Mouse (Mus musculus) hindbrain, embryonic 16.5 days (tissue): Measurements from ENCODE around the gene Pts. TPM values are rescaled to one million over a fixed set of nuclear protein-coding genes. Genes with fewer than 3 reads are reported as not detected.

Experiments
- ATAC-seq: fragments of 200-750 bp; cut with Nextera tagmentation; 2 replicates; pipeline ENCODE4 v1.8.0; 2017; ENCODE audit warnings: moderate TSS enrichment, moderate library complexity
- H3K27ac ChIP-seq: fragments of 300-500 bp; sonication (generic); 2 replicates; pipeline ENCODE4 v1.5.1; 2014; ENCODE audit warnings: low read depth, mild to moderate bottlenecking, control low read depth, low read length, moderate library complexity
- H3K27me3 ChIP-seq: fragments of 300-500 bp; sonication (generic); replicated peaks from 2 replicates; pipeline ENCODE4 v1.6.1; 2014; ENCODE audit warnings: low read length; ENCODE audit not compliant: control insufficient read depth, insufficient read depth
- H3K36me3 ChIP-seq: fragments of 300-500 bp; sonication (generic); 2 replicates; pipeline ENCODE4 v1.6.1; 2014; ENCODE audit warnings: mild to moderate bottlenecking, low read length, moderate library complexity, mixed read lengths; ENCODE audit not compliant: control insufficient read depth, insufficient read depth
- H3K4me1 ChIP-seq: fragments of 300-500 bp; sonication (generic); 2 replicates; pipeline ENCODE4 v1.6.1; 2014; ENCODE audit warnings: low read depth, low read length; ENCODE audit not compliant: control insufficient read depth, insufficient read depth
- H3K4me2 ChIP-seq: fragments of 300-500 bp; sonication (generic); 2 replicates; pipeline ENCODE4 v1.6.1; 2014; ENCODE audit warnings: mild to moderate bottlenecking, low read length, control low read depth, moderate library complexity
- H3K4me3 ChIP-seq: fragments of 300-500 bp; sonication (generic); 2 replicates; pipeline ENCODE4 v1.5.1; 2014; ENCODE audit warnings: mild to moderate bottlenecking, low read length, control low read depth, moderate library complexity
- H3K9ac ChIP-seq: fragments of 300-500 bp; sonication (generic); 2 replicates; pipeline ENCODE4 v1.6.1; 2014; ENCODE audit warnings: low read depth, mild to moderate bottlenecking, control low read depth, low read length, moderate library complexity
- H3K9me3 ChIP-seq: fragments of 300-500 bp; sonication (generic); 2 replicates; pipeline ENCODE4 v1.6.1; 2014; ENCODE audit warnings: mild to moderate bottlenecking, low read length, moderate library complexity; ENCODE audit not compliant: control insufficient read depth
- WGBS: fragments of 180-500 bp; shearing (Covaris S2); extraction: QIAGEN DNeasy Blood & Tissue Kit; methylation state at CpG from one replicate; pipeline ENCODE4 v1.1.7; 2014; 5-methylcytosine and 5-hydroxymethylcytosine counted together
- polyA plus RNA-seq: library from polyadenylated mRNA; unstranded; fragments of >200 nt; fragmentation: Nextera tagmentation; extraction: Ambion mirVana; gene quantifications from 2 replicates; pipeline ENCODE4 v1.2.1, GENCODE M21; 2015

Gene Pts
- polyA plus RNA-seq, 1 experiment from 2014 or later = 113 TPM

DNA sequence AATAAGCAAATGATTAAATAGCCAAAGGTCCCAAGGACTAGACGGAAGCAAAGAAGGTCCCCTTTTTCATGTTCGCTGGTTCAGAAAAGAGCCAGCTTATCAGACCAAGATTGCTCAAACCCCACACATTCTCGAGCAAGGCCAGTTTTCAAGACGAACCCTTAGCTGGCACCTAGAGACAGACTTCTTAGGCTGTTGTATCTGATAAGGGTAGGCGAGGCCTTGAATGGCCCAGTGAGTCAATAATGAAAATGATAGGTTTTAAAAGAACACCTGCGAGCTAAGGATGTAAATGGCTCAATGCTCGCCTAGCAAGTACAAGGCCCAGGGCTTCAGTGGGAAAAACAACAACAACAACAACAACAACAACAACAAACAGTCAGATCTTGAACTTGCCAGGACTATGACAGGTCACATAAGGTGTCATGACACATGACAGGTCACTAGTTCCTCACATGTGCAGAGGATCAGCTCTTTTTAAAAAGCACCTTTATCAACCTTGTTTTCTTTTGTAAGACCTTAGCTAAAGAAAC, 8.1 kb upstream of the Pts start:
- WGBS = 84% methylated on average over 7 of the region's 7 CpGs
- H3K4me1 ChIP-seq = no peaks in the 10 kb centered on the region
- no peak for ATAC-seq
- no peaks in the 10 kb centered on the region for H3K9me3 ChIP-seq
- H3K9ac ChIP-seq = no peak overlapping the region
- H3K36me3 ChIP-seq = no peaks in the 10 kb centered on the region
- H3K4me2 ChIP-seq = no peak overlapping the region
- no peak overlapping the region for H3K27ac ChIP-seq
- no peaks in the 10 kb centered on the region for H3K27me3 ChIP-seq
- no peak overlapping the region for H3K4me3 ChIP-seq

DNA sequence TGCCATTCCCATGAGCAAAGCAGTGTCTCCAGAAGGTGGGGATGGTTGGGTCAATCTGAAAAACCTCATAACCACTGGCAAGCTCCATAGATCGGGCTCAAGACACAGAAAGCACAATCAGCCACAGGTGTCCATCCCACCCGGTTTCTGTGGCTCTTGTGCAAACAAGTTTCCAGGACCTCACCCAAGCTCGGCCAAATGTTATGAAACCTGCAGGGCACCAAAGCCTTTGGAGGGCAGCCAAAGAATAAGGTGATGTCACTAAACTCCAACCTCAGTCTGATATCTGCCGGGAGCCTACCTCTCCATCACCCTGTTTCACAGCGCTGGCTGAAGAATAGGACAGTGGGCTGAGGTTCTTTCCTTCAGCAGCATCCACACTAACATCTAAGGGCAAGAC, 7.4 kb upstream of the Pts start:
- WGBS = 87% methylated on average over 5 of the region's 5 CpGs
- no peaks in the 10 kb centered on the region for H3K4me1 ChIP-seq
- no peaks in the 10 kb centered on the region for H3K27me3 ChIP-seq
- no peak overlapping the region for H3K27ac ChIP-seq
- no peak overlapping the region for H3K9ac ChIP-seq
- no peak overlapping the region for H3K4me2 ChIP-seq
- no peak overlapping the region for H3K4me3 ChIP-seq
- no peak for ATAC-seq
- no peaks in the 10 kb centered on the region for H3K36me3 ChIP-seq
- no peaks in the 10 kb centered on the region for H3K9me3 ChIP-seq

DNA sequence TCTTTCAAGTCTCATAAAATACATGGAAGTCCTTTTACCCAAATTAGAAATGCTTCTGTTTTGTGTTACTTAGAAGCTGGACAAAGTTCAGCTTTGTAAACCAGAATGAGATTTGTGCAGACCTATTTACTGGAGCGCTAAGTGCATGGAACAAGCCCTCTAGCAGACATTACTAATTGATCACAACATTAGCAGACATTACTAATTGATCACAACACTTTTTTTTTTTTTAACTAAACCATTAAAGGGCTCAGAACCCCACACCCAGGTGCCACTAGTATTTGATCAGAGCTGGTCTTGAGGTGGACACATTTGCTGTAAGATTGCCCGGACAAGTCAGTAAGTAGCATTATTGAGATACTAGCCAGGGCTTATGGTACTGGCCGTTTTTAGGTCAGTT, 5.3 kb upstream of the Pts start:
- 87% methylated on average over 3 of the region's 3 CpGs for WGBS
- ATAC-seq = no peak

DNA sequence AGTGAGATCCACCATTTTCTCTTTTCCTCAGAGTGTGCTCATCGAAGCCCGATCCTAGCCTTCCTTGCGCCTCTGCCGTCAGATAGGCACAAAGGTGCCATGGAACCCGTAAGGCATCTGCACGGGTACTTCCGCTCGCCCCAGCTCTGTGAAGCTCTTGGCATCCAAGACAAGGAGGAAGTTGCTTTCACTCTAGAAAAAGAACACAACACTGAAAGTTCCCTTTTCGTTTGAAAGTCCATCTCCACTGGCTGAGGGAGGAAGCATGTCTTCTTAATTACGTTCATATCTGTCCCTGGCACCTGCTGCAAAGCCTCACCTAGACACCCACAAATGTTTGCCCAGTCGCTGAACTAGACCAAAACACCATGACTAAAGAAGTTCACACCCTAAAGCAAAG, 4.8 kb upstream of the Pts start:
- no peak overlapping the region for H3K4me3 ChIP-seq
- no peak for ATAC-seq
- no peaks in the 10 kb centered on the region for H3K27me3 ChIP-seq
- H3K36me3 ChIP-seq = no peaks in the 10 kb centered on the region
- H3K9me3 ChIP-seq = no peaks in the 10 kb centered on the region
- H3K4me2 ChIP-seq = no peak overlapping the region
- WGBS = 89% methylated on average over 11 of the region's 11 CpGs
- no peak overlapping the region for H3K9ac ChIP-seq
- H3K4me1 ChIP-seq = 0 out of 2 replicates have a peak, but pooled peaks cover 2% of the 10 kb centered on the region
- no peak overlapping the region for H3K27ac ChIP-seq

More for the DNA sequence above, 5.3 kb upstream of the Pts start:
- Histone ChIP-seq H3K36me3 (no peaks in the 10 kb centered on the region), H3K4me2 (no peak overlapping the region), H3K27ac (no peak overlapping the region), H3K27me3 (no peaks in the 10 kb centered on the region), H3K4me3 (no peak overlapping the region), H3K9me3 (no peaks in the 10 kb centered on the region), H3K9ac (no peak overlapping the region), H3K4me1 (0 out of 2 replicates have a peak, but pooled peaks cover 2% of the 10 kb centered on the region)

DNA sequence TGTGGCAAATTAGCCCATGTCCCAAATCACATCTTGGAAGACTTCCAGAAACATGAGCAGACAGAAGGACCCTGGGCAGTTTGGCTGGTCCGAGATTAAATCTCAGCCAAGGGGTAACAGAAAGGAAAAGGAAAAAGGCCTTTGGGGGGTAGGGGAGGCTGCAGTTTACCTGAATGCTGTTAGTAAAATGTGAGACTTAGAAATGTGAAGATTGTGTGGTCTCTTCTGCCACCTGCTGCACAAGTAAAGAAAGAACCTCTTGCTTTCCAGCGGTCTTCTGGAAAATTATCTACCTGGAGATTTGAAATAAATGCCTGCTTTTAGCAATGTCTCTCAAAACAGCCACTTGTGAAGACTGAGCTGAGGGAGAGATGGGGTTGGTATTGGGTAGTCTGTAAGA, 2.4 kb upstream of the Pts start:
- H3K27ac ChIP-seq = no peak overlapping the region
- no peak for ATAC-seq
- H3K27me3 ChIP-seq = no peaks in the 10 kb centered on the region
- no peaks in the 10 kb centered on the region for H3K36me3 ChIP-seq
- peaks cover 10% of the 10 kb centered on the region for H3K4me1 ChIP-seq
- no peak overlapping the region for H3K4me2 ChIP-seq
- no peaks in the 10 kb centered on the region for H3K9me3 ChIP-seq
- no peak overlapping the region for H3K9ac ChIP-seq
- 25% methylated on average over 2 of the region's 2 CpGs for WGBS
- H3K4me3 ChIP-seq = no peak overlapping the region

DNA sequence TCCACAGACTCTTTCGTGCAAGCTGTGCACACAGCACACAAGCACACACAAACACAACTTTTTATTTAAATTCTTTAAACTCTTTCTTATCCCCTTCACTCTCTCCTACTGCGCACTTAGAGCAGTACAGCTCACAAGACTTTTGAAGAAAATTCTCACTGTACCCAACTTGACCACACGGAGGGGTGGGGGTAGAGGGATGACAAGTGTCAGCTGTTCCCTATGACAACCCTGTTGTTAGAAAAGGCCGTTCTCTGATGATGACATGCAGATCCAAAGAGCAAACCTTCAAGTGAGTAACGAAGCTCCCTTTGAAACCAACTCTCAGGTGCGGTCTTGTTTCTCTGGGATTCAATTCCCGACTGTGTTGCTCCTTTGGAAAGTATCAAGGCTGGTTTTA, 664 bp downstream of the Pts start:
- Histone ChIP-seq H3K4me3 (peak overlapping the region; percentile 74), H3K27ac (no peak overlapping the region), H3K4me2 (peak overlapping the region; percentile 66), H3K9me3 (no peaks in the 10 kb centered on the region), H3K36me3 (no peaks in the 10 kb centered on the region), H3K27me3 (no peaks in the 10 kb centered on the region), H3K9ac (peak overlapping the region; percentile 79), H3K4me1 (peaks cover 10% of the 10 kb centered on the region)
- peak; percentile 16; the same call in 1 of the 2 replicates for ATAC-seq
- 45% methylated on average over 7 of the region's 7 CpGs for WGBS

DNA sequence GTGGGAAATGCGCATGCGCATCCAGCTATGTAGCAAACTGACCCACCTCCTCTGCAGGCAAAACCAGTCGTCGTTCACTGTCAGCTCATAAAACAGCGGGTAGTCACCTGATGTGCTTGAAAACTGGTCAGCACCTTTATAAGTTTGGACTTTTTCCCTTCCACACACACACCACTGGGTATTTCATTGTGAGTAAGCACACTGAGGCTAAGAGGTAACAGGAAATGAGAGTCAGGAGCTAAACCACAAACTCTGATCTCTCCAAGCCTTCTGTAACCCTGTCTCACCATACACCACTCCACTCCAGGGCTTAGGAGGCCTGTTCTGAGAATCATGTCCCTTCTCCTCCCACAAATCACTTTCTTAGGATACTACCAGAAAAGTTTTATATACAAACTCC, 2.9 kb downstream of the Pts start:
- 0 out of 2 replicates have a peak, but pooled peaks cover 3% of the 10 kb centered on the region for H3K36me3 ChIP-seq
- H3K4me3 ChIP-seq = no peak overlapping the region

DNA sequence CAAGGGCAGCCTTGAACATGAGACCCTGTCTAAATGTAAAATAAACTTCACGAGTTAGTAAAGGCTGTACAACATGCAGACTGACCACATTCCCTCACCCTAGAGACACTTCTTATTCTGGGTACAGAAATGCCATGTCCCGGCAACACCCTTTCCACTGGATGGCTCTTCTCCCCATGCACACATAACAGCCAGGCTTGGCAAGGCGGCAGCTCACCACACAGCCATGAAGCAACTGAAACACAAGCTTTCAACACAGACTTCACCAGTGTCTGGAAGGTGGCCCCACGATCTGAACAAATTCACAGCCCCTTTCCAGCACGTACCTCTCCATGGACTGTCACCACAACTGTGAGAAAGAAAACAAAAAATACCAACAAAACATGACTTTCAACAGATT, 3.6 kb downstream of the Pts start:
- no peak for ATAC-seq
- Histone ChIP-seq H3K27ac (no peak overlapping the region), H3K27me3 (no peaks in the 10 kb centered on the region), H3K4me2 (no peak overlapping the region), H3K4me1 (peaks cover 8% of the 10 kb centered on the region), H3K9me3 (no peaks in the 10 kb centered on the region), H3K9ac (no peak overlapping the region), H3K36me3 (0 out of 2 replicates have a peak, but pooled peaks cover 3% of the 10 kb centered on the region), H3K4me3 (no peak overlapping the region)
- 93% methylated on average over 5 of the region's 5 CpGs for WGBS

More for the DNA sequence above, 2.9 kb downstream of the Pts start:
- Histone ChIP-seq H3K27ac (no peak overlapping the region), H3K27me3 (no peaks in the 10 kb centered on the region), H3K4me1 (peaks cover 8% of the 10 kb centered on the region), H3K4me2 (no peak overlapping the region), H3K9ac (no peak overlapping the region), H3K9me3 (no peaks in the 10 kb centered on the region)
- ATAC-seq = no peak
- WGBS = 80% methylated on average over 5 of the region's 5 CpGs

DNA sequence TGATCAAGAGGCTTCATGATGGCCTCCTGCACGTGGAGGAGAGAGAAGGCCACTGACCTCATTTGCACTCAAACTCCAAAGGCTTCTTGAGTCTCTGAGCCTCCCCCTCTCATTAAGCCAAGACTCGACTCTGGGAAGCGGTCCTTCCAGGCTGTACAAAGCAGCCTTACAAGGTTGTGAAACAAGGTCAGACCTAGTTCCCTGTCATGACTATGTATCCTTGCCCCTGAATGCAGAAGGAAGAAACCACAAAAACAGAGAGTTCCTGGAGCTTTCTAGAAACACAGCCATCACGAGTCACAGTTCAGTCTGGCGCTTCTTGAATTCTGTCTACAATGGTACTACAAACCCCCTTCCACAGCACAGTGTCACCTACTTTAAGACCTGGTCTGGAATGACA, 6.0 kb downstream of the Pts start:
- Histone ChIP-seq H3K27ac (no peak overlapping the region), H3K9me3 (no peaks in the 10 kb centered on the region), H3K4me3 (no peak overlapping the region), H3K4me1 (peaks cover 3% of the 10 kb centered on the region), H3K36me3 (0 out of 2 replicates have a peak, but pooled peaks cover 3% of the 10 kb centered on the region), H3K9ac (no peak overlapping the region), H3K27me3 (no peaks in the 10 kb centered on the region), H3K4me2 (no peak overlapping the region)
- WGBS = 83% methylated on average over 5 of the region's 5 CpGs
- no peak for ATAC-seq

DNA sequence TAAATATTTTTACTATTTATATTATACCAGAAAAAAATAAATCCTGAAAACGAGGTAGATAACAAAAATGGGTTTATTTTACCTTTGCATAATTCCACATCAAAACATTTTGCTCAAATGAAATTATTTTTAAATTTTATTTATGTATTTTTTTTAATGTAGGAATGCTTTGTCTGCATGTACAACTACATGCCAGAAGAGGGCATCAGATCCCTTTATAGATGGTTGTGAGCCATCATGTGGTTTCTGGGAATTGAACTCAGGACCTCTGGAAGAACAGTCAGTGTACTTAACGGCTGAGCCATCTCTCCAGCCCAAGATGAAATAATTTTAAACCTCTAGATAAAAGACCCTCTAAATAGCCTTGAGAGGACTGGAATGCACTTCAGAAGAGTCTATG, 7.0 kb downstream of the Pts start:
- Histone ChIP-seq H3K4me1 (no peaks in the 10 kb centered on the region), H3K27ac (no peak overlapping the region), H3K36me3 (0 out of 2 replicates have a peak, but pooled peaks cover 3% of the 10 kb centered on the region), H3K27me3 (no peaks in the 10 kb centered on the region), H3K4me3 (no peak overlapping the region), H3K4me2 (no peak overlapping the region), H3K9me3 (no peaks in the 10 kb centered on the region), H3K9ac (no peak overlapping the region)
- WGBS = 59% methylated on average over 2 of the region's 2 CpGs
- ATAC-seq = no peak
